Mouse (Mus musculus): ENCODE data around the gene Asb1. TPM values are rescaled to one million over a fixed set of nuclear protein-coding genes. Genes with fewer than 3 reads are reported as not detected.

The Asb1 gene
- 7.3 and 7.4 TPM in 2 replicates for polyA plus RNA-seq (2016; fragmentation: Nextera tagmentation; extraction: Ambion mirVana)

DNA sequence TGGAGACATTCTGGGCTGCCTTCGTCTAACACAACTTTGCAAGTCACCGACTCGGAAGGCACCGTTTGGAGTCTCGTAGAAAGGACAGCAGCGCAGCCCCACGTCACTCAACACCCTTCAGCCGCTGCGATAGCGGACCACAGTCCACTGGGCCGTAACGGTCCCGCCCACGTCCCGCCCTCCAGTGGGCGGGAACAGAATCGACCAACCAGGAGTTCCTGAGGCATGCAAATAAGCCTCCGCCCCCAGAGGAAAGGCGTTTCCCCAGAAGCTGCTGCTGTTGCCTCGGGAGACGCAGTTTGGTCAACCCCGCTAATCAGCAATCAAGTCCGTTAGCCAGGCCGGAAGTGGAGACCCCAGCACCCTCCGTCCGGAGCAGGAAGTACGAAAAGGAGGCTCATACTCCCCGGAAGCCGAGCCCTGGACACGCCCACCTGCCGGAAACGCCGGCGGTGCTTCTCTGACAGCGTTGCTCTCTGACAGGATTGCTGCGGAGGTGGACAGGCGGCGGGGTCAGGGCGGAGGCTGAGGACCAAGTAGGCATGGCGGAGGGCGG, at the start of gene Asb1:
Gene Asb1, plus strand, starts transcription at position 274 of the 556 bp plus-strand sequence.
- under 1% methylated on average over 41 of the region's 41 CpGs for WGBS
- H3K4me1 ChIP-seq, result peaks cover 28% of the 10 kb centered on the region
- peak; percentile 98 for DNase-seq (ENCODE audit: extremely low spot score, low spot score)
- peak within 1 kb of the TSS; percentile 65 for H3K4me3 ChIP-seq
- peaks cover 5% of the 10 kb centered on the region for H3K36me3 ChIP-seq (replicated peaks)
- H3K27ac ChIP-seq, result peak within 1 kb of the TSS; percentile 72
- no peaks in the 10 kb centered on the region for H3K9me3 ChIP-seq
- peaks cover 41% of the 10 kb centered on the region for H3K27me3 ChIP-seq (ENCODE audit: poor library complexity, severe bottlenecking)

DNA sequence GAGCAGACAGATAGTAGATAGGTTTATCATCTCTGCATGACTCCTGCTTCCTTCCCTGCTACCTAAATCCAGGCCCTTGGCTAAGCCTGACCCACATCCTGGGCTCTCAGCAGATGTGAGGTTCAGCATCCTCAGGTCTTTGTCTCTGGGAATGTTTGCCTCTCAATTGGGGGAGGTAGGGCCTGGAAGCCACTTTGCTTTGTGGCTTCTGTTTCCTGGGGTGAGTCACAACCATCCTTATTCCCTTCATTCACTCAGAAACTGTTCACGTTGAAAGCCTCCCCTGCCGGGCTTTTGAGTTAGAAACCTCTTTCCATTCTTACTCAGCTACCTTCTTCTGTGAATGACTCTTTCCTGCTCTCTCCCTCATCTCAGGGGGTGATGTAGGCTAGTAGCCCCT, 47.6 kb upstream of the Asb1 start:
- WGBS, result 10% methylated on average over 2 of the region's 2 CpGs
- H3K36me3 ChIP-seq (replicated peaks), result no peaks in the 10 kb centered on the region
- no peak overlapping the region for H3K4me3 ChIP-seq
- no peak overlapping the region for H3K27ac ChIP-seq
- no peak for DNase-seq (ENCODE audit: extremely low spot score, low spot score)
- peaks cover 13% of the 10 kb centered on the region for H3K27me3 ChIP-seq (ENCODE audit: poor library complexity, severe bottlenecking)
- H3K9me3 ChIP-seq, result no peaks in the 10 kb centered on the region
- H3K4me1 ChIP-seq, result peaks cover 40% of the 10 kb centered on the region

DNA sequence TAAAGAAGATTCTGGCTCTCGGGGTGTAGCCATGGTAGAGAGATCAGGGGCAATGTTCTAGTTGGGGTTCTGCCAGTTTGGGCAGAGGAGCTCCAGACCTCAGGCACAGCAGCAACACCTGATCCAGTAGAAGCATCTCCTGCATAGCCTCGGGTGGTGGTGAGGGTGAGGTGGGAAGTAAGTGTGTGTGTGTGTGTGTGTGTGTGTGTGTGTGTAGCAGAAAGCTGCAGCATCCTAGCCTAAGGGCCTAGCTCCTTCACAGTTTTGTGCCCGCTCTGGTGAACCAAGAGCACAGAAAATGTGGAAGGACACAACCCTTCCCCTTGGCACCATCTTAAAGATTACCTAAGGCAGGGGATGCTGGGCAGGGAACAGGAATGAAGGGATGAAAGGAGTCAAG, 46.4 kb upstream of the Asb1 start:
- Histone ChIP-seq H3K27ac (peak overlapping the region; percentile 87), H3K36me3 (replicated peaks) (0 out of 2 replicates have a peak, but pooled peaks cover 3% of the 10 kb centered on the region), H3K27me3 (ENCODE audit: poor library complexity, severe bottlenecking) (peaks cover 13% of the 10 kb centered on the region), H3K9me3 (no peaks in the 10 kb centered on the region), H3K4me1 (peaks cover 40% of the 10 kb centered on the region), H3K4me3 (peak overlapping the region; percentile 86)
- 64% methylated on average over 3 of the region's 3 CpGs for WGBS
- DNase-seq (ENCODE audit: extremely low spot score, low spot score), result no peak

DNA sequence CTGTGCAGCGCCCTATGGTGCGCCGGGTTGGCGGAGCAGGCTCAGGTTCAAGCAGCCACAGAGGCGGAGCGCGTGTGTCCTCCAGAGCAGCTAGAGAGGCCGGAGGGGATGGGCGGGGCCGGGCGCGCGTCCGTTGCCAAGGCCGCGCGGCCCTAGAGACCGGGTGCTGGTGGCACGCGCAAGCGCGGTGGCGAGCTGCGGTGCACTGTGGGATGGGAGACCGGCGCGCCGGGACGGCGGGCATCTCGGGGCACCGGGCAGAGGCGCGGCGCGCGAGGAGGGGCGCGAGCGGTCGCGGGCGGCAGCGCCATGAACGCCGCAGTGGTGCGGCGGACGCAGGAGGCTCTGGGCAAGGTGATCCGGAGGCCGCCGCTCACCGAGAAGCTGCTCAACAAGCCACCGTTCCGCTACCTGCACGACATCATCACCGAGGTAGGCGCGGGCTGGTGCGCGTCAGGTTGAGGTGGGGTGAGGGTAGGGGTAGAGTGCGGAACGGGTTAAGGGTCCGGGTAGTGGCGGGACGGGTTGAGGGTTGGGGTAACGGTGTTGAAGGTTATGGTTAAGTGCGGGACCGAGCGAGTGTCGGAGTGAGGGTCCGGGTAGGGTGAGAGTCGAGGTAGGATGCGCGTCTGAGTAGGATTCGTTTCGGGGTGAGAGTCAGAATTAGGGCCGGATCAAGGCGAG, 45.7 kb upstream of the Asb1 start, which contains the start of gene Traf3ip1:
Gene Traf3ip1, plus strand, starts transcription at position 191 of the 684 bp plus-strand sequence.
- peak within 1 kb of the TSS; percentile 86 for H3K4me3 ChIP-seq
- peaks cover 5% of the 10 kb centered on the region for H3K36me3 ChIP-seq (replicated peaks)
- peaks cover 13% of the 10 kb centered on the region for H3K27me3 ChIP-seq (ENCODE audit: poor library complexity, severe bottlenecking)
- peaks cover 40% of the 10 kb centered on the region for H3K4me1 ChIP-seq
- peak within 1 kb of the TSS; percentile 87 for H3K27ac ChIP-seq
- H3K9me3 ChIP-seq, result no peaks in the 10 kb centered on the region
- under 1% methylated on average over 79 of the region's 79 CpGs for WGBS
- peak; percentile 92 for DNase-seq (ENCODE audit: extremely low spot score, low spot score)

DNA sequence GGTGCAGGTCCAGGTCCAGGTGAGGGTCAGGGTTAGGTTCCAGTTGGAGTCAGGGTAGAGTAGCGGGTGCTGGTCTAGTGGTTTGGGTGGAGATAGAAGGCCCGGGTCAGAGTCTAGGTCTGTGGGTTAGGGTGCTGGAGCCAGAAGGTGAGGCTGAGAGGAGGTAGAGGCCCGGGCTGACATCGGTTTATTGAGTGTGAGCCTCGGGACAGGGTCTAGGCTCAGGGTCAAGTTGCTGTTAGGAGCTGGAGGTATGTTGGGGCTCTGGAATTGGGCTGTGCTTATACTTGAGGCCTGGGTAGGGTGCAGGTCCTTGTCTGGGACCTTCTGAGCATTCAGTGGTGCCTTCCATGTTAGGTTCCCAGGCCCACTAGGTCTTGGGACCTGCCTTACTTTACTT, 45.0 kb upstream of the Asb1 start:
- DNase-seq (ENCODE audit: extremely low spot score, low spot score), result no peak
- H3K27ac ChIP-seq, result peak overlapping the region; percentile 87
- peaks cover 40% of the 10 kb centered on the region for H3K4me1 ChIP-seq
- no peaks in the 10 kb centered on the region for H3K9me3 ChIP-seq
- peaks cover 12% of the 10 kb centered on the region for H3K36me3 ChIP-seq (replicated peaks)
- peaks cover 13% of the 10 kb centered on the region for H3K27me3 ChIP-seq (ENCODE audit: poor library complexity, severe bottlenecking)
- 55% methylated on average over 5 of the region's 5 CpGs for WGBS
- peak overlapping the region; percentile 86 for H3K4me3 ChIP-seq

DNA sequence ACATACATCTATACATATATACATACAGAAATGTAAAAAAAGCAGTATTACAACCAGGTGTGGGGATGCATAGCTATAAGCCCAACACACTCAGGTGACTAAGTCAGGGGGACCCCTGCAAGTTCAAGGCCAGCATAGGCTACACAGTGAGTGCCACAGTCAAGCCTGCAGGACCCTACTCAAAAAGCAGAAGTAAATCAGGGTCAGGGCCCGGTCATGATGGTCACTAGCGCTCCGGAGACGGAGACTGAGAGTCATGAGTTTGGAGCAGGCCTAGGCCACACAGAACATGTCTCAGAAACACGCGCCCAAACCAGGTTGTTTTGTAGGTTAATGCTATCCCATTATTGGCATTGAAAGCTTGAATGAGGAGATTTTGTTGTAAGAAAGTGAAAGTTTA, 41.8 kb upstream of the Asb1 start:
- H3K36me3 ChIP-seq (replicated peaks), result peaks cover 42% of the 10 kb centered on the region
- H3K27ac ChIP-seq, result no peak overlapping the region
- H3K27me3 ChIP-seq (ENCODE audit: poor library complexity, severe bottlenecking), result peaks cover 4% of the 10 kb centered on the region; the same call in 1 of the 2 replicates
- H3K9me3 ChIP-seq, result no peaks in the 10 kb centered on the region
- no peak overlapping the region for H3K4me3 ChIP-seq
- WGBS, result 94% methylated on average over 6 of the region's 6 CpGs
- peaks cover 26% of the 10 kb centered on the region for H3K4me1 ChIP-seq
- no peak for DNase-seq (ENCODE audit: extremely low spot score, low spot score)

DNA sequence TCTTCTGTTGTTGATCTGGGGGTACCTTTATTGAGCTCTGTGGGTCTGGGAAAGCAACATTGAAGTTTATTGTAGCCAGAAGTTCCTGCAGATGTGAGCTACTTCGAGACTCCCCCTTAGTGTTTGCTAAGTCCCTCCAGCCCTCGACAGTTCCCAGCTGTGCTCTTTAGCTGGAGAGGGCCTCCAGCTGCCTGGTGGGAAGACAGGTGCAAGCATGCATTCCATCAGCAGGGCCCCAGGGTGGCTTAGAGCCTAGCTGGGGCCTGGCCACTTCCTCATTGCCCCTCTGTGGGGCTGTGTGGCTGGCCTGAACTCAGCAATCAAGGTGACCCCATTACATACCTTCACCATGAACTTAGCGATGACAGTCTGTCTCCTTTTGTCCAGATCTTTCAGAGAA, 35.7 kb upstream of the Asb1 start:
- H3K9me3 ChIP-seq, result no peaks in the 10 kb centered on the region
- DNase-seq (ENCODE audit: extremely low spot score, low spot score), result no peak
- H3K4me1 ChIP-seq, result no peaks in the 10 kb centered on the region
- H3K36me3 ChIP-seq (replicated peaks), result peaks cover 89% of the 10 kb centered on the region
- H3K27me3 ChIP-seq (ENCODE audit: poor library complexity, severe bottlenecking), result no peaks in the 10 kb centered on the region
- H3K27ac ChIP-seq, result no peak overlapping the region
- H3K4me3 ChIP-seq, result no peak overlapping the region
- 77% methylated on average over 3 of the region's 3 CpGs for whole genome bisulfite sequencing

DNA sequence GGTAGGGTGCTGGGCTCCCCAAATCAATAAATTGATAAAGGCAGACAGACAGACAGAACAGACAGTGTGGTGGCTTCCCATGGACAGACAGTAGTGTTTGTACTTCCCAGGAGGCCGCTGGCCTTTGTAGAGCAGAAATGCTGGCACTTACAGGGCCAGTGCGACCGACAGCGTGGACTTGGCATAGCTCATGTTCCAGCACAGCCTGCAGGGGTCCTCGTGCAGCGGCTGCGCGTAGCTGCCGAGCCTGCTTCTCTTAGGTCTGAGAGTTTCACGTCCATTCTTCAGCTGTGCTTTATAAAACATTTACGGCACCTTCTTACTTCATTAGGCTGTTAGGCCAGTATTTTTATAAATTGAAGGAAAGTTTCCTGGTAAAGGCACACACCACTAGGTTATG, 25.4 kb upstream of the Asb1 start:
- Histone ChIP-seq H3K27ac (no peak overlapping the region), H3K36me3 (replicated peaks) (peaks cover 72% of the 10 kb centered on the region), H3K4me3 (no peak overlapping the region), H3K9me3 (no peaks in the 10 kb centered on the region), H3K4me1 (no peaks in the 10 kb centered on the region), H3K27me3 (ENCODE audit: poor library complexity, severe bottlenecking) (no peaks in the 10 kb centered on the region)
- no peak for DNase-seq (ENCODE audit: extremely low spot score, low spot score)
- WGBS, result 89% methylated on average over 11 of the region's 11 CpGs

DNA sequence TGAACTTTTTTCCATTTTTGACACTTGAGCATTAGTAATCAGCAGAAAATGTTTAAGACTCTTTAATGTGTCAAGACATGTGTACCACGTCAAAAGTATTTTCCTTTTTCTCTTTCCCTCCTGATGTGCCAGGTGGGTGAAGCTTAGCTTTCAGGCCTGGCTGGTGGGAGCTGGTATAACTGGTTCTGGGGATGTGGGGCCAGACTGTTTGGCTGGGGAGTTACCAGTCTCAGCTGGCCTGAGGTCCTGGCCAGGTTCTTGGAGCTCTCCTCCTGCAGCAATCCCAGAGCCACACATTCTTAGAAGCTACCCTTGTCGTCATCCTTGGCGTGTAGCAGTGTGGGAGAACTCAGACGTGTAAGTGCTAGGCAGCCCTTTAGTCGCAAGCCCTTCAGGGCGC, 24.7 kb upstream of the Asb1 start:
- no peak for DNase-seq (ENCODE audit: extremely low spot score, low spot score)
- H3K27ac ChIP-seq, result no peak overlapping the region
- peaks cover 72% of the 10 kb centered on the region for H3K36me3 ChIP-seq (replicated peaks)

DNA sequence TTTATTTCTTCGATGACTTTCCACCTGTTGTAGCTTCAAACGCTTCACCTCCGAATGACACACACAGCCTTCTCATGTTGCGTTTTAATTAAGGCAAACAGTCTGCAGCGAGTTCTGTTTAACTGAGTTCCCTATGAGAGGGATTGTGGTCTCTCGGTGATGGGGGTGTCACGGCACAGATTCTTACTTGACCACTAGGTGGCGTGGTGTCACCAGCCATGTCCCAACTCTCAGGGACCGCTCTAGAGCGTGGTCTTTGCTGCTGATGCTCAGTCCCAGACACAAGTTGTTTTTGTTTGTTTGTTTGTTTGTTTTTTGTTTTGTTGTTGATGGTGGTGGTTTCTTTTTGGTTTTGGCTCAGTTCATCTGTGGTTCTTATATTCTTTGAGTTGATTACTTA, 16.6 kb upstream of the Asb1 start:
- H3K36me3 ChIP-seq (replicated peaks), result peaks cover 84% of the 10 kb centered on the region
- DNase-seq (ENCODE audit: extremely low spot score, low spot score), result peak; percentile 58
- no peaks in the 10 kb centered on the region for H3K4me1 ChIP-seq
- no peaks in the 10 kb centered on the region for H3K27me3 ChIP-seq (ENCODE audit: poor library complexity, severe bottlenecking)
- H3K9me3 ChIP-seq, result no peaks in the 10 kb centered on the region
- WGBS, result 20% methylated on average over 10 of the region's 10 CpGs
- H3K4me3 ChIP-seq, result no peak overlapping the region
- H3K27ac ChIP-seq, result no peak overlapping the region

More for the DNA sequence above, 24.7 kb upstream of the Asb1 start:
- Histone ChIP-seq H3K4me3 (no peak overlapping the region), H3K27me3 (ENCODE audit: poor library complexity, severe bottlenecking) (no peaks in the 10 kb centered on the region), H3K9me3 (no peaks in the 10 kb centered on the region), H3K4me1 (no peaks in the 10 kb centered on the region)
- 95% methylated on average over 6 of the region's 6 CpGs for WGBS

DNA sequence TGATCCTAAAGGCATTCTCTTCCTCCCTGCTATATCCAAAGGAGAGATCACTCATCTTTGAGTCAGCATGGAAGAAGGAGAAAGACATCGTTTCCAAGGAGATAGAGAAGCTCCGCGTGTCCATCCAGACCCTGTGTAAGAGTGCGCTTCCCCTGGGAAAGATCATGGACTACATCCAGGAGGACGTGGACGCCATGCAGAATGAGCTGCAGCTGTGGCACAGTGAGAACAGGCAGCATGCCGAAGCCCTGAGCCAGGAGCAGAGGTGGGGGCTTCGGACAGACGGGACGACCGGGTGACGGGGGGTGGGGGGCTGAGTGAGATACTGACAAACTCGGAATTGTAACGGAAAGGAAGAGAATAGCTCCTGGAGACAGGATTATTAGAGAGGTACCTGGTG, 14.5 kb upstream of the Asb1 start:
- WGBS, result 92% methylated on average over 14 of the region's 14 CpGs
- no peak overlapping the region for H3K27ac ChIP-seq
- no peak overlapping the region for H3K4me3 ChIP-seq
- H3K9me3 ChIP-seq, result no peaks in the 10 kb centered on the region
- H3K27me3 ChIP-seq (ENCODE audit: poor library complexity, severe bottlenecking), result no peaks in the 10 kb centered on the region
- H3K36me3 ChIP-seq (replicated peaks), result peaks cover 77% of the 10 kb centered on the region
- H3K4me1 ChIP-seq, result no peaks in the 10 kb centered on the region
- no peak for DNase-seq (ENCODE audit: extremely low spot score, low spot score)

DNA sequence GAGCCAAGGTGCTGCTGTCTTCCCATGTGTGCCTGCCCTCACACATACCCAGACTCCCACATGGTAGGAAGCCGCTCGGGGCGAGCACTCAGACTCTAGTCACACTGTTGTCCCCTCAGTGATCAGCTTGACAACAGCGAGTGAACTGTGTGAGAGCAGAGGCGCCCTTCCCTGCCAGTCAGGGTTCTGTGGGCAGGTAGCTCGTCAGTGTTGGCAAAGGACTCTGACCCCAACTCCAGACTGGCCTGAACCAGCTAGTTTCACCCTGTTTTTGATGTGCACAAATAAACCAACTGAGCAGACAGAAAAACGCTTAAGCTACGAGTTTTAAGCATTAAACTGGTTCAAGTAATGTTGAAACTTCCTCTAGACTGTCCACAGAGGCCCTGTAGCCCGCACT, 10.2 kb upstream of the Asb1 start:
- H3K9me3 ChIP-seq, result no peaks in the 10 kb centered on the region
- no peaks in the 10 kb centered on the region for H3K27me3 ChIP-seq (ENCODE audit: poor library complexity, severe bottlenecking)
- WGBS, result 84% methylated on average over 9 of the region's 9 CpGs
- H3K27ac ChIP-seq, result no peak overlapping the region
- DNase-seq (ENCODE audit: extremely low spot score, low spot score), result no peak
- no peaks in the 10 kb centered on the region for H3K4me1 ChIP-seq
- H3K4me3 ChIP-seq, result no peak overlapping the region
- peaks cover 44% of the 10 kb centered on the region for H3K36me3 ChIP-seq (replicated peaks)

DNA sequence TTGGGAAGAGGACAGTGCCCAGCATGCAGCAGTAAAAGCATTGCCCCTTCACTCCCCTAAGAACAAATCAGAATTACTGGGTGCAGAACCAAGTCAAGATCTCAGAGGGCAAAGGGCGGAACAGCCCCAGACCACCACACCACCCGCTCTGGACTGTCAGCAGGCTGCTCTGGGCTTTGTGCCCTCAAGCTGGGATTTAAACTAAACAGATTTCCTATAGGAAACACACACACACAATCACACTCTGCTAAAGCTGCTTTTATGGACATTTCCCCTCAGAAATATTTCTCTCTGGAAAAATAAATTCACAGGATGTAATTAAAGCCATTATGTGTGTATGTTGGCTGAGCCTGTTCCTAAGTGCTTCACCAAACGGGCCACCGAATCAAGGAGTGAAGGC, 8.1 kb upstream of the Asb1 start:
- no peak for DNase-seq (ENCODE audit: extremely low spot score, low spot score)
- H3K4me3 ChIP-seq, result no peak overlapping the region
- H3K27me3 ChIP-seq (ENCODE audit: poor library complexity, severe bottlenecking), result peaks cover 14% of the 10 kb centered on the region
- peaks cover 23% of the 10 kb centered on the region for H3K36me3 ChIP-seq (replicated peaks)
- 97% methylated on average over 4 of the region's 4 CpGs for WGBS
- no peak overlapping the region for H3K27ac ChIP-seq
- no peaks in the 10 kb centered on the region for H3K9me3 ChIP-seq
- no peaks in the 10 kb centered on the region for H3K4me1 ChIP-seq

Data from forebrain, embryonic 10.5 days (tissue).